Mouse (Mus musculus): Measurements from ENCODE around the gene Nacc2.
A peak's percentile ranks its signal among the peaks of the same experiment; 100 is the strongest.

Nacc2 gene

DNA sequence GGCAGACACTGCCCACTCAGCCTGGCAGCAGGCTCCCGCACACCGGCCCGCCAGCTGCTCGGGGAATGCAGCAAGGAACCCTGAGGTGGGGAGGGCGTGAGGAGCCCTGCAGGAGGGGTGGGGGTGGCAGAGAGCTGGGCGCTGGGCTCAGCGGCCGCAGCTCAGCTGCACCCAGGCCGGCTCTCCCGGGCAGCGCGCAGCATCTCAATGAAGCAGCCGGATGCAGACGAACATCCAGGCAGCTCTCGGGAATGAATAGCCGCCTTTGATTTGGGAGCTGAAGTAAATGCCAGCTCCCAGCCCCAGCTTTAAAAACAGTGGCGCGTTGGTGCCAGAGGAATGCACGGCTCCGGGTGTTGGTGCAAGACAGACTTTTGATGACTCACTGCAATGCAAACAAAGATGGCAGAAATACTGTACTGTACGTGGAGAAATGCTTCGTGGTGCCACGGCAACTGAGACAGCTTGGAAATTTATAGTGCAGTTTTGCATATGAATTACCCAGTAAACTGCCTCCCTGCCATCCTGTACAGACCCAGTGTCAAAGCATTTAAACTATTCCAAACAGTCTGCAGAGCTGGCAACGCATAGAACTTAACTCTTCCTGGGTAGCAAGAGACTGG is 31.1 kb downstream of the Nacc2 start:
- peak; percentile 48 for DNase-seq

GRCm38 (mm10) chr2:26090876-26091770 is 31.9 kb downstream of the Nacc2 start:
- DNase-seq, result peak; percentile 48

GRCm38 (mm10) chr2:26089005-26089404 is 34.0 kb downstream of the Nacc2 start:
- no peak for DNase-seq

GRCm38 (mm10) chr2:26086926-26087600 is 36.0 kb downstream of the Nacc2 start:
- no peak for DNase-seq

- DNase-seq, result no peak
Observed at GRCm38 (mm10) chr2:26086505-26086904, 36.5 kb downstream of the Nacc2 start.

DNA sequence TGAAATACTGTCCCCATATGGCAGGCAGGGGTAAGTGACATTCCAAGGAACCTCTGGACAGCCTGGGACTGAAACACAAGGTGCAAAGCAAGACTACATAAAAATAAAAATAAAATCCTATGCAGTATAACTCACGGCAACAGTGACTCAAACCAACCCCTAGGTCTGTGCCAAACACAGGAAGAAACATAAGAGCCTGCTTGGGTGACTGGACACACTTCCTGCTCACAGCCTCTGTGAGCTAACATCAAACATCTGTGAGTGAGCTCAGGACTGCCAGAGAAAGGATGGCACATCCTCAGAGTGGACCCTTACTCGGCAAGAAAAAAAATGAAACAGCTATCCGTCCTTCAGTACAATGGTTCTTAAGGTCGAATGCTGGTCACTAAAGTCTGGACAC is 40.1 kb downstream of the Nacc2 start:
- no peak for DNase-seq

- no peak for DNase-seq
Observed at GRCm38 (mm10) chr2:26080830-26081229, 42.2 kb downstream of the Nacc2 start.

GRCm38 (mm10) chr2:26079409-26079808 is 43.6 kb downstream of the Nacc2 start:
- DNase-seq, result no peak

DNA sequence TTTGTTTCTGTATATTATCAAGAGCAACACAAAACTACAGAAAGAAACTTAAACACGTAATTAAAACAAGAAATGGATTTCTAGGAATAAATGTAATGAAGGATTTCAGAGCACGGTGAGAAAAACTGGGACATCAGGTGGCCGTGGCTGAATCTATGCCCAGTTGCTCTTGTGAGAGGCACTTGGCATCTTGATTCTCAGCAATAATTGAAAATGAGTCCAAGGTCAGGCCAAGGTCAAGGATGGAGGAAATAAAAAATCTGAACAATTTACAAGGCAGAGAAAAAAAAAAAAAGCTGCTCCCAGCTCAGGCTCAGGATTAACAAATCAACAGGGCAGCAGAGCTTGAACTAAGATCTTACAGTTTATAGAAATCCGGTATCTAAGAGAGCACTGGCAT is 46.0 kb downstream of the Nacc2 start:
- no peak for DNase-seq

- no peak for DNase-seq
Observed at GRCm38 (mm10) chr2:26076121-26076520, 46.9 kb downstream of the Nacc2 start.

GRCm38 (mm10) chr2:26074551-26074950 is 48.5 kb downstream of the Nacc2 start:
- no peak for DNase-seq

DNA sequence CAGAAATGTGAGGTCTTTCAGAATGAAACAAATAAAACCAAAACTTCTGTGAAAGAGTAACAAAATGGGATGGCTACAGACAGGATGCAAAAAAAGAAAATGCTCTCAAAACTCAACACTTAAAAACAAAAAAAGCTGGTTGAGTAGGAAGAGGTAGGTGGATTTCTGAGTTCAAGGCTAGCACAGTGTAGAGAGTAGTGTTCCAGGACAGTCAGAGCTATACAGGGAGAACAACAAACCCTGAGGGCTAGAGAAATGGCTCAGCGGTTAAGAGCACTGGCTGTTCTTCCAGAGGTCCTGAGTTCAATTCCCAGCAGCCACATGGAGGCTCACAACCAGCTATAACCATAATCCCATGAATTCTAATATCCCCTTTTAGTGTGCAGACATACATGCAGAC is 54.4 kb downstream of the Nacc2 start:
- no peak for DNase-seq

DNA sequence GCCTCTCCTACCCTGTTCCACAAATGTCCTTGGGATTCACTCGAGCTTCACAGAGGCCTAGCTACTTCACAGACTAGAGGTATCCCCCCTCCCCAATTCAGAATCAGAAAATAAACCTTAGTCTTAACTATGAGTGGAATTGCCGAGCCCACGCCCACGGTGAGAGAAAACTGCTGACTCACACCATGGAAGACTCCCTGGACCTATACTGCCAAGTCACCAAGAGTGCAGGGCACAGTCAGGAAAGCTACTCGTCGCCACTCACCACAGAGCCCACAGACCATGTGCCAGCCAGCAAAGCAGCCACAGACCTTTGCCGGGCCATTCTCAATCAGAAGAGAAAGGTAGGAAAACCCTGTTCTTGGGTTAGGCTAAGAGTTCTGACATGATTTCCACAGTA is 54.8 kb downstream of the Nacc2 start:
- no peak for DNase-seq

DNA sequence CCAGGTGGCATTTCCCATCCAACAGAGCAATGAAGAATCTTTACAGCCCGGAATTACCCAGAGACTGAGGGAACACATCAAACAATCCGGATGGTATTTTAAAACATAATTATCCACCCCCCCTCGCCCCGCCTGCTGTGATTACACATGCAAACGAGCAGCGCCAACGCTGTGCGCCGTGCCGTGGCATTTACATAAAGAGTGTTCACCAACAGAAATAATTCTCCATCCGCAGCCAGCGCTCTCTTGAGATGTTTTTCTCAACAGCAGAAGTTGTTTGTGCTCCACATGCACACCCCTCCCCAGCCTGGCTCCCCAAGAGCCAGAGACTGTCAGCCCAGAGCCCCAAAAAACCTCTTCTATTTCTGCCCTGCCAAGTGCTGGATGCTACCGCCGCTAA is 56.5 kb downstream of the Nacc2 start:
- no peak for DNase-seq

DNA sequence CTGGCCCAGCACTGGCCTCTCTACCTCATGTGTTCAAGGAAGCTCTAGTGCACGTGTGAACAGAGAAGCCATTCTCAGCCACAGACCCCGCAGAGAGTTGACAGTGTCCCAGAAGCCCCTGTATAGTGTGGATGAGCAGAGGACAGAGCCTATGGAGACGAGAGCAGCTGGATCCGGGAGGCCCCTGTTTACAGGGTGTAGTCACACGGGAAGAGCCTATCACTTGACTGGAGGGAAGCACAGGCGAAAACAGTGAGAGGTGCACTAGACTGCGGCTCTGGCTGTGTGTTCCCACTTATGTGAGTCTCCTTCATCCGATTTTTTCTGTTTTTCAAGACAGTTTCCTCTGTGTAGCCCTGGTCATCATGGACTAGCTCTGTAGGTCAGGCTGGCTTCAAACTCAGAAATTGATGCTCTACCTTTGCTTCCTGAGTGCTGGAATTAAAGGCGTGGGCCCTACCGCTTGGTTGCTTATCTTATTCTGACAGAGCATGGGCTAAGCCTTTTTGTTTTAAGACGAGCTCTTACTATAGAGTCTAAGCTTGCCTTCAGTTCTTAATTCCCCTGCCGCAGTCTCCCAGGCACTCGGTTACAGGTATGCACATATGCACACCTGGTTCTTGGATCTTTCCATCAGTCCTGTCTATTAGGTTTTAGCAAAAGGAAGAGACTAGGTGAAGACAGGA is 60.1 kb downstream of the Nacc2 start:
- no peak for DNase-seq

DNA sequence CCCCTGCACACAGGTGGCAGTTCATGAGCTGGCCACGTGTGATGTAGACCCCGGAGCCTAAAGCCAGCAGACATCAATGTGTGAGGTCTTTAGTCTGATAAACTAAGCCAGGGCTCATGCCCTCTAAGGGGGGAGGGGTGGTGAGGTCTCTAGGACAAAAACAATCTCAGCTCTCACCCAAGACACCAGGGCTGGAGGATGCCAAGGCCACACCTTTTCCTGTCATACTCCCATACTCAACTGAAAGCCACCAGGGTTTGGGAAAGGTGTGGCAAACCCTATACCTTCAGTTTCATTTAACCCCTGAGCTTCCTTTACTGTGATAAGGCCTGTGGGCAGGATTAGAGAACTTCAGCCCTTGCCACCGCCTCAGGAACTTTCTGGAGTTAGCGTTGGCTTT is 60.8 kb downstream of the Nacc2 start:
- no peak for DNase-seq

DNA sequence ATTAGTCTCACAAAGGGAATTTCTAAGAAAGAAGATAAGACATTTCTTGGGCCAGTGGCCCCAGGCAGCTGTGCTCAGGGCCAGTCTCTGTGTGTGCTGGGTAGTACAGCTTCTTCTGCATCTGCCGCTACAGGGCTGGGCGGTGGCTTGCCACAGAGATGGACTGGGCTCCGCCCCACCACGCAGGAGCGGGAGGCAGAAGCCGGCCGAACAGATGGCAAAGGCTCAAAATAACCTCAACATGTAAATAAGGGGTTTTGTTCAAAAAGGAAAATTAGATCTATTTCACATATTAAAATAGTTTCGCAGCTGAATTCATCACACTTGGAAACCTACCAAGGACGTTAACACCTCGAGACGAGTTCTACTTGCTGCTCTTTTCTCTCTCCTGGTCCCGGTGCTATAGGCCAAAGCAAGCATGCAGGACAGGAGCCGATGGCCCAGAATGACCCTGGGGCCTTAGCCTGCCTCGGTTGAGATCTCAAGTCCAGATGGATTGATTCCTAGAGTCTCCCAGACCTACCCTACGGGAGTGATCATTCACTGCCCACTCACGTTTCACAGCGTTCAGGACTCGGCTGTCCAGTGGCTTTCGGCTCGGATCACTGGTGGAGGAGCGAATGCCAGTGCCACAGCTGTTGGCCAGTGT is 61.9 kb downstream of the Nacc2 start:
- peak; percentile 51 for DNase-seq

DNA sequence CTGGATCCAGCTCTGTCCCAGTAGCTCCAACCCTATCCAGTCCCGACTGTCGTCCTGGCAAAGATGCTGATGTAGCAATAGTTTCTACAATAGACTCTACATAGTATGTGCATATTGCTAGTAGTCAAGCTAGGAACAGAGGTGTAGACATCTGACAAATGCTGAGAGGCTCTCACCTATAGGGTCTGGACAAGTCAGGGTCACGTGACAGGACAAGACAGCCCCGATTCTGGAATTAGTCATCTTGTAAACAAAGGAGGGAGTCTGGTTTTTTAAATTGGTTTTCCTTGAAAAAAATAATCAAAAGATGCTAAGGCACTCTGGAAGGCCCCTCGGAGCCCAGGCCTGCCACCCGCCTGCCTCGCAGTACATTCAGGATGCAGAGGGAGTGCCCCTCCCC is 66.0 kb downstream of the Nacc2 start:
- DNase-seq, result no peak

DNA sequence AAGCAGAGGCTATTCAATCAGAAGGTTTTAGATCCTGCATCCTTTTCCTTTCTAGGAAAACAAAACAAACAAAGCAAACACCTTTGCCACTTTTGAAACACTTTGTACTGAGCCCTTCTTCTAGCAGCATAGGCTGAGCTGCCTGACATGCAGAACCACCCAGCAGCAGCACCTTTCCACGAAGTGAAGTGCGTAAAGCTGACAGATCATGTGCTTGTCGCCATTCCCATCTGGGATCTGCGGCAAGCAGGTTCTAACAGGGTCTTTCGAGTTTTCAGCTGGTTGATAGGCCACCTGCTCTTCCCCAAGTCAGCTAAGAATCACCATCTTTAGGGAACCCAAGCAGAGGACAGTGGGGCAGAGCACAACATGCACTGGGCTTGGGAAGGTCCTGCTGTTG is 66.8 kb downstream of the Nacc2 start:
- DNase-seq, result no peak

DNA sequence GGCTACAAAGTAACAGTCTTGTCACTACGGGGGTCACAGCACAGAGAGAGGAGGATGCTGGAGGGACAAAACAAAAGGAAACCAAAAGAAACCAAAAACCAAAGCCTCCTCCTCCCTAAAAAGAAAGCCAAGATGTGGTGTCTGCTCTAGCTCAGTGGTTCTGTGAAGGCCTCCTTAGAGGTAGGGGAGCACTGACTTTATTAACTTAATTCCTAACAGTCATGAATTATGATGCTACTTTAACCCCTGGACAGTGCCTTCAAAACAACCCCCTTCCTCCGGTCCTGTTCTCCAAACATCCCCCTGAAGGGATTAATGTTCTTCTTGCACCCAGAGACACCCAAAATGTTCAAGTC is 67.3 kb downstream of the Nacc2 start:
- no peak for DNase-seq

DNA sequence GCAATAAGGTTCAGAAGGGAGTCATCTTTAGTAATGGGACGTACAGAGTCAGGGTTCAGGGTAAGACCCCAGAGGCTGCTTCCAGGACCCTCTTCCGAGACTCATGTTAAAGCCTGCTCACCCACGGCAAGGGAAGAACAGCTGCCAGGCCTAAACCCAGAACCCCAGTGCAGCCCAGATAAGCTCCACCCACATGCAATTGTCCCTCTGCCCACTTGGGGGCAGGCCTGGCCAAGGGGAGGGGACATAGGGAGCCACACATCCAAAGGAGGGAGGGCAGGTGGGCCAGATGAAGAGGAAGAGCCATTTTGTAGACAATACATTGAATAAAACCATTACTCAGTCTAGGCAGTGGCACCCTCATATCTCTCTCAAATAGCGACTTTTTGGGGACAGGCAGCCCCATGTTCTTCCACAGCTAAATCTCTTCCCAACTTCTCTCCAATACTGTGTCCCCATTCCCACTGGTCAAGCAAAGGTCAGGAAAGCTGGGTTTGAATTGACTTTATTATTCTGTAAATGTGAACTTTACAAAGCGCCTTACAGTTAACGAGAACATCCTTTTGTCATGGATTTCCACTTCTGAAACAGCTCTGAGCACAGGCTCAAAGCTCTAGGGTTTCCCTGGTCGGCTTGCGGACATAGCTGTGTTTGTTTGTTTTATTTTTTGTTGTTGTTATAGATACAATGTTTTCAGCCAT is 67.8 kb downstream of the Nacc2 start:
- peak; percentile 66 for DNase-seq

GRCm38 (mm10) chr2:26052806-26053205 is 70.2 kb downstream of the Nacc2 start:
- DNase-seq, result no peak
